16 mouse cellular contexts compared by ENCODE assay signal in the genomic region with DNA sequence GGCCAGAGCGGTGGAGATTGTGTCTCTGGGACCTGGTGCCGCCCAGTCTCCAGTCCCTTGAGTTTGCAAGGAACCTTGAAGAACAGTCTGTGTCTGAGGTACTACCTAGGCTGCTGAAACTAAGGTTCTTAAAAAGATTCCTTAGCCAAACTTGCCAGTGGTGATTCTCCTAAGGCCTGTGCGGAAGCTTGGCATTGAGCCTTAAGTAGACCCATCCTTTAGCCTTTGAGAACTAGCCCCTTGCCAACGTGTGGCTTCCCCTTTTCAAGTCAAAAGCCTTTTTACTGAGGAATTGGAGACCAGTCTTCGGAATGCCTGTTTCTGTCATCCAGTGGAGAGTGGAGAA. TPM values are rescaled to one million over a fixed set of nuclear protein-coding genes. Genes with fewer than 3 reads are reported as not detected.
DNase-seq lines count a peak whose midpoint lies in the region; ATAC-seq and TF ChIP-seq lines count a peak whose summit lies in the region.
"Had no signal": no experiment of that assay in that cellular context is flagged by ENCODE, and none has a peak within 500 bp of the region (broad histone marks: within the 10 kb centered on the region; RNA-seq: fewer than 3 reads in every experiment).

No protein-coding gene starts in this region.

- no peak for DNase-seq in heart, adult 18-20 months
- no peak for DNase-seq in lung, postnatal 25 days (ENCODE audit: low spot score)
- no peak for DNase-seq in forebrain, postnatal 0 days
- DNase-seq in adrenal gland, postnatal 36 days: no peak
- DNase-seq: cerebellum, adult 9-11 months; kidney, adult 2 months; lung, adult 18-20 months had no signal

- peak overlapping the region; percentile 35; the same call in 1 of the 2 replicates for H3K4me3 ChIP-seq in heart, embryonic 15.5 days
- no peak overlapping the region for H3K4me3 ChIP-seq in lung, embryonic 15.5 days
- H3K4me3 ChIP-seq in forebrain, postnatal 0 days (ENCODE audit: low read depth, low read length): 0 out of 2 replicates have a peak overlapping the region, but pooled peaks have one; percentile 22
- H3K4me3 ChIP-seq in neural tube, embryonic 12.5 days: peak overlapping the region; percentile 36

- no peak overlapping the region for H3K27ac ChIP-seq in heart, embryonic 15.5 days
- H3K27ac ChIP-seq in lung, embryonic 15.5 days: no peak overlapping the region
- no peak overlapping the region for H3K27ac ChIP-seq in forebrain, postnatal 0 days (ENCODE audit: low read depth, low read length)
- H3K27ac ChIP-seq in neural tube, embryonic 12.5 days: no peak overlapping the region

- H3K4me1 ChIP-seq in heart, embryonic 15.5 days (replicated peaks): peaks cover 5% of the 10 kb centered on the region
- no peaks in the 10 kb centered on the region for H3K4me1 ChIP-seq in lung, embryonic 15.5 days
- no peaks in the 10 kb centered on the region for H3K4me1 ChIP-seq in forebrain, postnatal 0 days (ENCODE audit: insufficient read depth)
- H3K4me1 ChIP-seq in neural tube, embryonic 12.5 days: peaks cover 21% of the 10 kb centered on the region

- 4% methylated on average over 5 of the region's 5 CpGs for WGBS in heart, embryonic 15.5 days
- WGBS in lung, embryonic 15.5 days: 6% methylated on average over 5 of the region's 5 CpGs
- WGBS in forebrain, postnatal 0 days: 7% methylated on average over 5 of the region's 5 CpGs
- WGBS in neural tube, embryonic 12.5 days: 3% methylated on average over 5 of the region's 5 CpGs

- no peak for ATAC-seq in heart, embryonic 15.5 days (replicated peaks; ENCODE audit: insufficient number of reproducible peaks, insufficient read depth, low FRiP score, low read depth)
- no peak for ATAC-seq in lung, embryonic 15.5 days (ENCODE audit: borderline replicate concordance, extremely low read depth, low FRiP score, low TSS enrichment)
- ATAC-seq in forebrain, postnatal 0 days: no peak
- no peak for ATAC-seq in neural tube, embryonic 12.5 days (ENCODE audit: low FRiP score, low read depth)

- no peaks in the 10 kb centered on the region for H3K36me3 ChIP-seq in heart, embryonic 15.5 days
- no peaks in the 10 kb centered on the region for H3K36me3 ChIP-seq in lung, embryonic 15.5 days
- H3K36me3 ChIP-seq in forebrain, postnatal 0 days (ENCODE audit: insufficient read depth): no peaks in the 10 kb centered on the region
- no peaks in the 10 kb centered on the region for H3K36me3 ChIP-seq in neural tube, embryonic 12.5 days

- no peak overlapping the region for H3K9ac ChIP-seq in heart, embryonic 15.5 days
- no peak overlapping the region for H3K9ac ChIP-seq in lung, embryonic 15.5 days
- no peak overlapping the region for H3K9ac ChIP-seq in forebrain, postnatal 0 days
- H3K9ac ChIP-seq in neural tube, embryonic 12.5 days: peak overlapping the region; percentile 70

- H3K4me2 ChIP-seq in heart, embryonic 15.5 days: peak overlapping the region; percentile 55; the same call in 1 of the 2 replicates
- peak overlapping the region; percentile 7; the same call in 1 of the 2 replicates for H3K4me2 ChIP-seq in lung, embryonic 15.5 days
- H3K4me2 ChIP-seq in forebrain, postnatal 0 days (ENCODE audit: low read depth): no peak overlapping the region
- peak overlapping the region; percentile 56 for H3K4me2 ChIP-seq in neural tube, embryonic 12.5 days (replicated peaks)

- no peaks in the 10 kb centered on the region for H3K9me3 ChIP-seq in heart, embryonic 15.5 days (replicated peaks)
- no peaks in the 10 kb centered on the region for H3K9me3 ChIP-seq in lung, embryonic 15.5 days
- H3K9me3 ChIP-seq in forebrain, postnatal 0 days (ENCODE audit: low read length): no peaks in the 10 kb centered on the region
- no peaks in the 10 kb centered on the region for H3K9me3 ChIP-seq in neural tube, embryonic 12.5 days

- no peak for TF ChIP-seq CTCF in forebrain, postnatal 0 days (IDR thresholded peaks at IDR 0.05; ENCODE audit: low read depth)

- H3K27me3 ChIP-seq in heart, embryonic 15.5 days: peaks cover 100% of the 10 kb centered on the region
- H3K27me3 ChIP-seq in lung, embryonic 15.5 days: peaks cover 100% of the 10 kb centered on the region
- peaks cover 98% of the 10 kb centered on the region for H3K27me3 ChIP-seq in forebrain, postnatal 0 days (ENCODE audit: insufficient read depth, low read length)
- H3K27me3 ChIP-seq in neural tube, embryonic 12.5 days (replicated peaks): peaks cover 99% of the 10 kb centered on the region

RNA-seq across cellular contexts. Expression of gene Hoxc12, which starts 6.9 kb away (rescaled TPM):
- polyA plus RNA-seq in heart, embryonic 15.5 days (2015; fragmentation: Nextera tagmentation; extraction: Ambion mirVana): not detected in 2 replicates
- not detected for total RNA-seq in heart, adult 18-20 months (2021)
- polyA plus RNA-seq in lung, embryonic 15.5 days (2015; fragmentation: Nextera tagmentation; extraction: Ambion mirVana): not detected in 2 replicates
- total RNA-seq in forebrain, postnatal 0 days (2014; rRNA removed): not detected in 2 replicates
- polyA plus RNA-seq in forebrain, postnatal 0 days (2015; fragmentation: Nextera tagmentation; extraction: Ambion mirVana): not detected in 2 replicates
- 8.1 and 14.2 TPM in 2 replicates for polyA plus RNA-seq in neural tube, embryonic 12.5 days (2016; fragmentation: Nextera tagmentation; extraction: Ambion mirVana)
- total RNA-seq in adrenal gland, postnatal 36 days (2021): not detected
- total RNA-seq: adrenal gland, adult 2 months; heart, postnatal 25 days; layer of hippocampus, postnatal 10 days; left cerebral cortex, postnatal 25 days; megakaryocyte progenitor cell, adult 5-6 weeks had no signal
- polyA plus RNA-seq: adrenal gland, adult 2 months; embryonic facial prominence, embryonic 11.5 days; kidney, adult 2 months had no signal

RNA-seq across cellular contexts. Expression of gene Hoxc11, which starts 10.8 kb away (rescaled TPM):
- not detected in 2 replicates for polyA plus RNA-seq in heart, embryonic 15.5 days (2015; fragmentation: Nextera tagmentation; extraction: Ambion mirVana)
- total RNA-seq in heart, adult 18-20 months (2021): not detected
- polyA plus RNA-seq in lung, embryonic 15.5 days (2015; fragmentation: Nextera tagmentation; extraction: Ambion mirVana): not detected in 2 replicates
- not detected in 2 replicates for total RNA-seq in forebrain, postnatal 0 days (2014; rRNA removed)
- polyA plus RNA-seq in forebrain, postnatal 0 days (2015; fragmentation: Nextera tagmentation; extraction: Ambion mirVana): not detected in 2 replicates
- polyA plus RNA-seq in neural tube, embryonic 12.5 days (2016; fragmentation: Nextera tagmentation; extraction: Ambion mirVana): 4.3 and 5.7 TPM in 2 replicates
- not detected for total RNA-seq in adrenal gland, postnatal 36 days (2021)
- total RNA-seq: adrenal gland, adult 2 months; heart, postnatal 25 days; layer of hippocampus, postnatal 10 days; left cerebral cortex, postnatal 25 days; megakaryocyte progenitor cell, adult 5-6 weeks had no signal
- polyA plus RNA-seq: adrenal gland, adult 2 months; embryonic facial prominence, embryonic 11.5 days had no signal

RNA-seq across cellular contexts. Expression of gene Hoxc13, which starts 22.5 kb away (rescaled TPM):
- polyA plus RNA-seq in heart, embryonic 15.5 days (2015; fragmentation: Nextera tagmentation; extraction: Ambion mirVana): not detected in 2 replicates
- total RNA-seq in heart, adult 18-20 months (2021): not detected
- not detected in 2 replicates for polyA plus RNA-seq in lung, embryonic 15.5 days (2015; fragmentation: Nextera tagmentation; extraction: Ambion mirVana)
- total RNA-seq in forebrain, postnatal 0 days (2014; rRNA removed): not detected in 2 replicates
- polyA plus RNA-seq in forebrain, postnatal 0 days (2015; fragmentation: Nextera tagmentation; extraction: Ambion mirVana): not detected in 2 replicates
- 6.5 and 17.7 TPM in 2 replicates for polyA plus RNA-seq in neural tube, embryonic 12.5 days (2016; fragmentation: Nextera tagmentation; extraction: Ambion mirVana)
- total RNA-seq in adrenal gland, postnatal 36 days (2021): not detected
- total RNA-seq: adrenal gland, adult 2 months; heart, postnatal 25 days; layer of hippocampus, postnatal 10 days; left cerebral cortex, postnatal 25 days; megakaryocyte progenitor cell, adult 5-6 weeks had no signal
- polyA plus RNA-seq: adrenal gland, adult 2 months; kidney, adult 2 months had no signal

RNA-seq across cellular contexts. Expression of gene Hoxc10, which starts 23.2 kb away (rescaled TPM):
- polyA plus RNA-seq in heart, embryonic 15.5 days (2015; fragmentation: Nextera tagmentation; extraction: Ambion mirVana): 0.16 TPM in 1 of 2 replicates, not detected in the other
- total RNA-seq in heart, adult 18-20 months (2021): not detected
- not detected in 2 replicates for polyA plus RNA-seq in lung, embryonic 15.5 days (2015; fragmentation: Nextera tagmentation; extraction: Ambion mirVana)
- total RNA-seq in forebrain, postnatal 0 days (2014; rRNA removed): not detected in 2 replicates
- polyA plus RNA-seq in forebrain, postnatal 0 days (2015; fragmentation: Nextera tagmentation; extraction: Ambion mirVana): not detected in 2 replicates
- 62.1 and 77.3 TPM in 2 replicates for polyA plus RNA-seq in neural tube, embryonic 12.5 days (2016; fragmentation: Nextera tagmentation; extraction: Ambion mirVana)
- total RNA-seq in adrenal gland, postnatal 36 days (2021): under 1 TPM; 0.17 to 0.20 TPM
- total RNA-seq: heart, postnatal 25 days; layer of hippocampus, postnatal 10 days; left cerebral cortex, postnatal 25 days; megakaryocyte progenitor cell, adult 5-6 weeks had no signal
- polyA plus RNA-seq: adrenal gland, adult 2 months; embryonic facial prominence, embryonic 11.5 days had no signal

RNA-seq across cellular contexts. Expression of gene Hoxc5, which starts 23.8 kb away (rescaled TPM):
- polyA plus RNA-seq in heart, embryonic 15.5 days (2015; fragmentation: Nextera tagmentation; extraction: Ambion mirVana): 0.42 and 0.80 TPM in 2 replicates
- under 1 TPM in 1 of 2 experiments, not detected in 1; 0.18 TPM for total RNA-seq in heart, adult 18-20 months (2021)
- 0.57 and 0.72 TPM in 2 replicates for polyA plus RNA-seq in lung, embryonic 15.5 days (2015; fragmentation: Nextera tagmentation; extraction: Ambion mirVana)
- total RNA-seq in forebrain, postnatal 0 days (2014; rRNA removed): not detected in 2 replicates
- not detected in 2 replicates for polyA plus RNA-seq in forebrain, postnatal 0 days (2015; fragmentation: Nextera tagmentation; extraction: Ambion mirVana)
- 32.1 and 35.5 TPM in 2 replicates for polyA plus RNA-seq in neural tube, embryonic 12.5 days (2016; fragmentation: Nextera tagmentation; extraction: Ambion mirVana)
- 1 to 10 TPM; 5.7 to 6.2 TPM for total RNA-seq in adrenal gland, postnatal 36 days (2021)
- total RNA-seq: heart, postnatal 25 days; layer of hippocampus, postnatal 10 days; left cerebral cortex, postnatal 25 days; megakaryocyte progenitor cell, adult 5-6 weeks had no signal
